8 mouse cellular contexts compared by ENCODE assay signal in the genomic region with DNA sequence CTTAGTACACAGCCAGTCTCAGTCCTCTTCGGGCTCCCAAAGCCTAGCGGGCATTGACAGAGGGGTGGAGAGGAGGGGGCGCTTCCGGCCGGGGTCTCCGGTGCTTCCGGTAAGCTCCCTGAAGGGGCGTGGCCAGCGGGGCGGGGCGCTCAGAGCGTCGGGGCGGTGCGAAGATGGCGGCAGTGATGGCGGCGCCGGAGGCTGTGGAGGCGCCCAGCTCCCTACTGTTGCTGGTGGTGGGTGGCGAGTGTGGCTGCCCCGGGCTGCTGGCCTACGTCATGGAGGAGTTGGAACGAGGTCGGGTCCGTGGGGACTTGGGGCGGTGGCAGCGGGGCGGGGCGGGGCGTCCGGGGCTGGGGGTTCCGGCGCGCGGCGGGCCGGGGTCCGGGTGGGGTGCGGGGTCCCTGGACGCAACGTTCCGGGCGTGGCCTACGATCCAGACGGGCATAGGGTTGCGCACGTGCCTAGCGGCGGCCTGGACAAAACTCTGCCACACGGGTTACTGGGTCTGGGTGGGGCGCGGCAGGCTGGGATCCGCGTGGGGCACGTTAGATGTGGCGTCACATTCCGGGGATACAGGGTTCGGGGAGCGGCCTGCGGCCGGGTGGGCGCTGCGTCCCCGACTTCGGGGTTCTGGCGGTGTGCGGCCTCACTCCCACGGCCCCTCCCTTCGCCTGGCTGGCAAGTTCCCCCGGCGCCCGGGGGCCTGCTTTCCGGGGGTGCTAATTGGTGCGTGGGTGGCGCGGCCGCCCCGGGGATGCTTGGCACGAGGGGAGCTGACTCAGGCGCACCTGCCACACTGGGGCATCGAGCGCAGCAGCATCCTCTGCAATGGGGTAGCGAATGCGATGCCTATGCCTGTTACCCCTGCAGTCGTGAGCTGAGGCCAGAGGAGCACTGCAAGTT. TPM values are rescaled to one million over a fixed set of nuclear protein-coding genes. Genes with fewer than 3 reads are reported as not detected.
DNase-seq lines count a peak whose midpoint lies in the region; ATAC-seq and TF ChIP-seq lines count a peak whose summit lies in the region.

A gene (plus strand): TSS at position 102 of the 906 bp plus-strand sequence.

- peak within 1 kb of the TSS; percentile 90 for H3K9ac ChIP-seq in forebrain, embryonic 11.5 days (ENCODE audit: low read length)
- peak within 1 kb of the TSS; percentile 84 for H3K9ac ChIP-seq in heart, embryonic 15.5 days
- peak within 1 kb of the TSS; percentile 79 for H3K9ac ChIP-seq in liver, embryonic 15.5 days
- H3K9ac ChIP-seq in neural tube, embryonic 11.5 days (ENCODE audit: low read length) = peak within 1 kb of the TSS; percentile 90
- H3K9ac ChIP-seq in stomach, postnatal 0 days (ENCODE audit: low read length) = peak within 1 kb of the TSS; percentile 74

- H3K4me2 ChIP-seq in forebrain, embryonic 11.5 days (ENCODE audit: low read depth, low read length, severe bottlenecking) = peak within 1 kb of the TSS; percentile 94
- H3K4me2 ChIP-seq in heart, embryonic 15.5 days = peak within 1 kb of the TSS; percentile 75
- peak within 1 kb of the TSS; percentile 97 for H3K4me2 ChIP-seq in liver, embryonic 15.5 days
- peak within 1 kb of the TSS; percentile 97 for H3K4me2 ChIP-seq in neural tube, embryonic 11.5 days (ENCODE audit: low read depth)
- H3K4me2 ChIP-seq in stomach, postnatal 0 days (replicated peaks; ENCODE audit: low read depth) = peak within 1 kb of the TSS; percentile 86

- ATAC-seq in CD4-positive, CD25-positive, alpha-beta regulatory T cell, adult 4 months = peak; percentile 84
- peak; percentile 94 for ATAC-seq in forebrain, embryonic 11.5 days (replicated peaks; ENCODE audit: low FRiP score)
- peak; percentile 87 for ATAC-seq in heart, embryonic 15.5 days (replicated peaks; ENCODE audit: insufficient number of reproducible peaks, insufficient read depth, low FRiP score, low read depth)
- ATAC-seq in liver, embryonic 15.5 days (ENCODE audit: insufficient read depth) = peak; percentile 76
- ATAC-seq in neural tube, embryonic 11.5 days (ENCODE audit: insufficient read depth, low FRiP score, low TSS enrichment) = peak; percentile 91
- peak; percentile 80 for ATAC-seq in stomach, postnatal 0 days (ENCODE audit: low FRiP score, low TSS enrichment)

- DNase-seq in forebrain, embryonic 11.5 days (ENCODE audit: low spot score) = peak; percentile 96
- peak; percentile 78 to 83 for DNase-seq in kidney, postnatal 25 days
- peak; percentile 95 for DNase-seq in neural tube, embryonic 11.5 days (ENCODE audit: low spot score)
- DNase-seq in stomach, postnatal 0 days (ENCODE audit: low spot score) = peak; percentile 75

- peak within 1 kb of the TSS; percentile 79 for H3K4me3 ChIP-seq in brown adipose tissue, adult 24 weeks (ENCODE audit: insufficient read depth, low read depth, low read length)
- H3K4me3 ChIP-seq in forebrain, embryonic 11.5 days (ENCODE audit: low read depth, low read length) = peak within 1 kb of the TSS; percentile 95
- H3K4me3 ChIP-seq in heart, embryonic 15.5 days = peak within 1 kb of the TSS; percentile 83
- H3K4me3 ChIP-seq in liver, embryonic 15.5 days (replicated peaks) = peak within 1 kb of the TSS; percentile 91
- H3K4me3 ChIP-seq in neural tube, embryonic 11.5 days (ENCODE audit: low read depth, low read length) = peak within 1 kb of the TSS; percentile 91
- peak within 1 kb of the TSS; percentile 76 for H3K4me3 ChIP-seq in stomach, postnatal 0 days (ENCODE audit: low read depth, low read length)

- under 1% methylated on average over 81 of the region's 86 CpGs for WGBS in forebrain, embryonic 11.5 days
- WGBS in heart, embryonic 15.5 days = under 1% methylated on average over 86 of the region's 86 CpGs
- under 1% methylated on average over 85 of the region's 86 CpGs for WGBS in liver, embryonic 15.5 days (ENCODE audit: insufficient replicate concordance)
- WGBS in neural tube, embryonic 11.5 days = 0% methylated on average over 58 of the region's 86 CpGs
- WGBS in stomach, postnatal 0 days = under 1% methylated on average over 77 of the region's 86 CpGs

- no peaks in the 10 kb centered on the region for H3K9me3 ChIP-seq in forebrain, embryonic 11.5 days (ENCODE audit: control insufficient read depth, low read length)
- H3K9me3 ChIP-seq in heart, embryonic 15.5 days (replicated peaks) = no peaks in the 10 kb centered on the region
- no peaks in the 10 kb centered on the region for H3K9me3 ChIP-seq in liver, embryonic 15.5 days (replicated peaks)
- no peaks in the 10 kb centered on the region for H3K9me3 ChIP-seq in neural tube, embryonic 11.5 days (ENCODE audit: control insufficient read depth, low read length)
- no peaks in the 10 kb centered on the region for H3K9me3 ChIP-seq in stomach, postnatal 0 days (ENCODE audit: control insufficient read depth, low read length)

- 0 out of 2 replicates have a peak, but pooled peaks have one; percentile 7 for TF ChIP-seq CTCF in stomach, postnatal 0 days (IDR thresholded peaks at IDR 0.05; ENCODE audit: low read depth)

- peak within 1 kb of the TSS; percentile 65 for H3K27ac ChIP-seq in brown adipose tissue, adult 24 weeks (replicated peaks; ENCODE audit: low read depth, low read length)
- peak within 1 kb of the TSS; percentile 76 for H3K27ac ChIP-seq in forebrain, embryonic 11.5 days (ENCODE audit: low read depth, low read length)
- peak within 1 kb of the TSS; percentile 93 for H3K27ac ChIP-seq in heart, embryonic 15.5 days
- H3K27ac ChIP-seq in liver, embryonic 15.5 days (replicated peaks) = peak within 1 kb of the TSS; percentile 86
- peak within 1 kb of the TSS; percentile 79 for H3K27ac ChIP-seq in neural tube, embryonic 11.5 days (ENCODE audit: low read depth, low read length)
- peak within 1 kb of the TSS; percentile 77 for H3K27ac ChIP-seq in stomach, postnatal 0 days (replicated peaks)

- no peaks in the 10 kb centered on the region for H3K27me3 ChIP-seq in forebrain, embryonic 11.5 days (ENCODE audit: control insufficient read depth, insufficient read depth, low read length)
- H3K27me3 ChIP-seq in heart, embryonic 15.5 days = no peaks in the 10 kb centered on the region; the same call in 1 of the 2 replicates
- peaks cover 8% of the 10 kb centered on the region for H3K27me3 ChIP-seq in liver, embryonic 15.5 days
- no peaks in the 10 kb centered on the region for H3K27me3 ChIP-seq in neural tube, embryonic 11.5 days (ENCODE audit: control insufficient read depth, insufficient read depth, low read length)
- no peaks in the 10 kb centered on the region for H3K27me3 ChIP-seq in stomach, postnatal 0 days (ENCODE audit: control insufficient read depth, insufficient read depth, low read length)

- H3K36me3 ChIP-seq in forebrain, embryonic 11.5 days (ENCODE audit: control insufficient read depth, insufficient read depth, low read length) = 0 out of 2 replicates have a peak, but pooled peaks cover 2% of the 10 kb centered on the region
- H3K36me3 ChIP-seq in heart, embryonic 15.5 days = no peaks in the 10 kb centered on the region
- H3K36me3 ChIP-seq in liver, embryonic 15.5 days (replicated peaks) = peaks cover 12% of the 10 kb centered on the region; the same call in 1 of the 2 replicates
- H3K36me3 ChIP-seq in neural tube, embryonic 11.5 days (ENCODE audit: control insufficient read depth, insufficient read depth, low read length) = no peaks in the 10 kb centered on the region
- H3K36me3 ChIP-seq in stomach, postnatal 0 days (ENCODE audit: control insufficient read depth, insufficient read depth, low read length) = no peaks in the 10 kb centered on the region

- TF ChIP-seq EP300 in stomach, postnatal 0 days (optimal IDR thresholded peaks at IDR 0.05) = no peak

- H3K4me1 ChIP-seq in brown adipose tissue, adult 24 weeks (ENCODE audit: control insufficient read depth, insufficient read depth, insufficient read length, low read length) = peaks cover 21% of the 10 kb centered on the region
- H3K4me1 ChIP-seq in forebrain, embryonic 11.5 days (replicated peaks; ENCODE audit: control insufficient read depth, insufficient read depth, low read length) = 0 out of 2 replicates have a peak, but pooled peaks cover 3% of the 10 kb centered on the region
- peaks cover 20% of the 10 kb centered on the region for H3K4me1 ChIP-seq in heart, embryonic 15.5 days (replicated peaks)
- peaks cover 43% of the 10 kb centered on the region for H3K4me1 ChIP-seq in liver, embryonic 15.5 days (replicated peaks)
- H3K4me1 ChIP-seq in neural tube, embryonic 11.5 days (ENCODE audit: control insufficient read depth, insufficient read depth, low read length) = peaks cover 11% of the 10 kb centered on the region
- no peaks in the 10 kb centered on the region for H3K4me1 ChIP-seq in stomach, postnatal 0 days (replicated peaks; ENCODE audit: control insufficient read depth, insufficient read depth)

RNA-seq across cellular contexts. Expression of the gene that starts here (rescaled TPM):
- polyA plus RNA-seq in CD4-positive, CD25-positive, alpha-beta regulatory T cell, adult 4 months (2017; shearing (Covaris generic)) = 10 to 100 TPM; 13.8 to 17.2 TPM
- 3.0 and 3.4 TPM in 2 replicates for polyA plus RNA-seq in brown adipose tissue, adult 24 weeks (2012; ENCODE audit: insufficient read depth, insufficient read length, missing spikeins)
- 57.3 and 59.9 TPM in 2 replicates for polyA plus RNA-seq in forebrain, embryonic 11.5 days (2014; fragmentation: Nextera tagmentation; extraction: Ambion mirVana)
- polyA plus RNA-seq in heart, embryonic 15.5 days (2015; fragmentation: Nextera tagmentation; extraction: Ambion mirVana) = 30.3 and 41.6 TPM in 2 replicates
- 15.4 and 17.6 TPM in 2 replicates for polyA plus RNA-seq in liver, embryonic 15.5 days (2015; fragmentation: Nextera tagmentation; extraction: Ambion mirVana)
- polyA plus RNA-seq in neural tube, embryonic 11.5 days (2014; fragmentation: Nextera tagmentation; extraction: Ambion mirVana) = 45.4 and 47.1 TPM in 2 replicates
- polyA plus RNA-seq in stomach, postnatal 0 days (2015; fragmentation: Nextera tagmentation; extraction: Ambion mirVana) = 15.2 and 15.6 TPM in 2 replicates

Comparison
In these comparisons a context has a peak if more than half of its experiments do, and no peak if none do; other contexts are left out.
1. Peak in every context shown above with its lines: DNase-seq, ATAC-seq, H3K4me3 ChIP-seq and H3K27ac ChIP-seq.